ENCODE assay signal across 13 mouse cellular contexts in genomic region chr9:105693056-105693455, GRCm38 (mm10). TPM values are rescaled to one million over a fixed set of nuclear protein-coding genes. Genes with fewer than 3 reads are reported as not detected.
DNase-seq lines count a peak whose midpoint lies in the region; ATAC-seq and TF ChIP-seq lines count a peak whose summit lies in the region.
"Had no signal": no experiment of that assay in that cellular context is flagged by ENCODE, and none has a peak within 500 bp of the region (broad histone marks: within the 10 kb centered on the region; RNA-seq: fewer than 3 reads in every experiment).

No protein-coding gene starts in this region.

- TF ChIP-seq CTCF in cortical plate, adult 2 months (IDR thresholded peaks at IDR 0.05; ENCODE audit: extremely low read depth, insufficient read depth, low read length): no peak
- TF ChIP-seq CTCF in olfactory bulb, adult 2 months (IDR thresholded peaks at IDR 0.05; ENCODE audit: insufficient read depth, low read depth, low read length): no peak

- H3K27me3 ChIP-seq in hindbrain, embryonic 15.5 days: no peaks in the 10 kb centered on the region
- H3K27me3 ChIP-seq in hindbrain, embryonic 14.5 days (ENCODE audit: control insufficient read depth, insufficient read depth, low read length): no peaks in the 10 kb centered on the region
- H3K27me3 ChIP-seq in midbrain, embryonic 15.5 days (replicated peaks): no peaks in the 10 kb centered on the region
- no peaks in the 10 kb centered on the region for H3K27me3 ChIP-seq in midbrain, embryonic 10.5 days (ENCODE audit: low read depth, poor library complexity, severe bottlenecking)
- H3K27me3 ChIP-seq: Patski; stomach, embryonic 15.5 days had no signal

- H3K9ac ChIP-seq in hindbrain, embryonic 15.5 days: no peak overlapping the region
- no peak overlapping the region for H3K9ac ChIP-seq in hindbrain, embryonic 14.5 days
- no peak overlapping the region for H3K9ac ChIP-seq in midbrain, embryonic 15.5 days
- H3K9ac ChIP-seq: liver, embryonic 14.5 days; stomach, embryonic 15.5 days had no signal

- DNase-seq in hindbrain, embryonic 14.5 days (ENCODE audit: low spot score): no peak
- DNase-seq in midbrain, embryonic 10.5 days (ENCODE audit: low spot score): no peak
- DNase-seq in spleen, postnatal 4 days (ENCODE audit: low spot score in 2 of 2): no peak
- DNase-seq in T-cell, adult 2 months (ENCODE audit: low spot score): no peak

- H3K4me3 ChIP-seq in hindbrain, embryonic 15.5 days: no peak overlapping the region
- H3K4me3 ChIP-seq in hindbrain, embryonic 14.5 days (replicated peaks; ENCODE audit: low read length): no peak overlapping the region
- H3K4me3 ChIP-seq in midbrain, embryonic 15.5 days: no peak overlapping the region
- H3K4me3 ChIP-seq in midbrain, embryonic 10.5 days: no peak overlapping the region
- H3K4me3 ChIP-seq in cortical plate, adult 2 months (ENCODE audit: insufficient read depth, low read length): no peak overlapping the region
- no peak overlapping the region for H3K4me3 ChIP-seq in olfactory bulb, adult 2 months (ENCODE audit: insufficient read depth, low read depth, low read length)
- H3K4me3 ChIP-seq: stomach, embryonic 15.5 days had no signal

- 78% methylated on average over 9 of the region's 9 CpGs for WGBS in hindbrain, embryonic 15.5 days
- 87% methylated on average over 9 of the region's 9 CpGs for WGBS in hindbrain, embryonic 14.5 days
- 69% methylated on average over 9 of the region's 9 CpGs for WGBS in midbrain, embryonic 15.5 days
- 91% methylated on average over 9 of the region's 9 CpGs for WGBS in midbrain, embryonic 10.5 days
- WGBS in olfactory bulb, adult 2 months: 55% methylated on average over 9 of the region's 9 CpGs

- peaks cover 5% of the 10 kb centered on the region for H3K36me3 ChIP-seq in hindbrain, embryonic 15.5 days
- H3K36me3 ChIP-seq in hindbrain, embryonic 14.5 days (replicated peaks; ENCODE audit: control insufficient read depth, insufficient read depth): peaks cover 9% of the 10 kb centered on the region
- no peaks in the 10 kb centered on the region for H3K36me3 ChIP-seq in midbrain, embryonic 15.5 days (replicated peaks)
- peaks cover 8% of the 10 kb centered on the region for H3K36me3 ChIP-seq in midbrain, embryonic 10.5 days
- H3K36me3 ChIP-seq: stomach, embryonic 15.5 days had no signal

- no peak overlapping the region for H3K4me2 ChIP-seq in hindbrain, embryonic 15.5 days
- H3K4me2 ChIP-seq in hindbrain, embryonic 14.5 days (replicated peaks): no peak overlapping the region
- no peak overlapping the region for H3K4me2 ChIP-seq in midbrain, embryonic 15.5 days
- H3K4me2 ChIP-seq: stomach, embryonic 15.5 days had no signal

- peak overlapping the region; percentile 10; the same call in 1 of the 2 replicates for H3K27ac ChIP-seq in hindbrain, embryonic 15.5 days (replicated peaks)
- no peak overlapping the region for H3K27ac ChIP-seq in hindbrain, embryonic 14.5 days
- H3K27ac ChIP-seq in midbrain, embryonic 15.5 days: peak overlapping the region; percentile 59; the same call in 1 of the 2 replicates
- no peak overlapping the region for H3K27ac ChIP-seq in midbrain, embryonic 10.5 days (replicated peaks)
- H3K27ac ChIP-seq in cortical plate, adult 2 months (ENCODE audit: insufficient read depth, low read length): peak overlapping the region; percentile 38
- peak overlapping the region; percentile 7; the same call in 1 of the 2 replicates for H3K27ac ChIP-seq in olfactory bulb, adult 2 months (ENCODE audit: insufficient read depth, low read depth, low read length)
- H3K27ac ChIP-seq: kidney, postnatal 0 days; liver, embryonic 14.5 days; stomach, embryonic 15.5 days had no signal

- no peak for ATAC-seq in hindbrain, embryonic 15.5 days (ENCODE audit: low FRiP score, low read depth)
- no peak for ATAC-seq in hindbrain, embryonic 14.5 days (ENCODE audit: low FRiP score)
- no peak for ATAC-seq in midbrain, embryonic 15.5 days (replicated peaks)
- ATAC-seq: activated CD4-positive, CD25-positive, alpha-beta regulatory T cell, adult 4 months; Patski had no signal

- H3K9me3 ChIP-seq in hindbrain, embryonic 15.5 days: no peaks in the 10 kb centered on the region
- H3K9me3 ChIP-seq in hindbrain, embryonic 14.5 days (ENCODE audit: control insufficient read depth, low read length): no peaks in the 10 kb centered on the region
- H3K9me3 ChIP-seq in midbrain, embryonic 15.5 days: no peaks in the 10 kb centered on the region
- H3K9me3 ChIP-seq in midbrain, embryonic 10.5 days (replicated peaks): no peaks in the 10 kb centered on the region
- H3K9me3 ChIP-seq: stomach, embryonic 15.5 days had no signal

- no peak for TF ChIP-seq POLR2A in cortical plate, adult 2 months (IDR thresholded peaks at IDR 0.05; ENCODE audit: extremely low read depth, insufficient read depth, low read length)
- TF ChIP-seq POLR2A in olfactory bulb, adult 2 months (IDR thresholded peaks at IDR 0.05; ENCODE audit: insufficient read depth, low read depth, low read length): no peak

- 0 out of 2 replicates have a peak, but pooled peaks cover 7% of the 10 kb centered on the region for H3K4me1 ChIP-seq in hindbrain, embryonic 15.5 days (replicated peaks)
- no peaks in the 10 kb centered on the region for H3K4me1 ChIP-seq in hindbrain, embryonic 14.5 days (replicated peaks; ENCODE audit: control insufficient read depth, insufficient read depth, low read length)
- peaks cover 15% of the 10 kb centered on the region for H3K4me1 ChIP-seq in midbrain, embryonic 15.5 days
- H3K4me1 ChIP-seq in midbrain, embryonic 10.5 days: peaks cover 5% of the 10 kb centered on the region; the same call in 1 of the 2 replicates
- H3K4me1 ChIP-seq in cortical plate, adult 2 months (ENCODE audit: control insufficient read depth, insufficient read depth, low read length): peaks cover 5% of the 10 kb centered on the region; the same call in 1 of the 2 replicates
- H3K4me1 ChIP-seq in olfactory bulb, adult 2 months (ENCODE audit: control insufficient read depth, insufficient read depth, low read length): peaks cover 18% of the 10 kb centered on the region

RNA-seq across cellular contexts. Expression of gene Pik3r4, which starts 50.3 kb away (rescaled TPM):
- 16.3 and 18.0 TPM in 2 replicates for polyA plus RNA-seq in hindbrain, embryonic 15.5 days (2015; fragmentation: Nextera tagmentation; extraction: Ambion mirVana)
- 19.7 and 20.5 TPM in 2 replicates for polyA plus RNA-seq in hindbrain, embryonic 14.5 days (2014; fragmentation: Nextera tagmentation; extraction: Ambion mirVana)
- 18.5 and 18.8 TPM in 2 replicates for polyA plus RNA-seq in midbrain, embryonic 15.5 days (2015; fragmentation: Nextera tagmentation; extraction: Ambion mirVana)
- 23.9 and 24.0 TPM in 2 replicates for polyA plus RNA-seq in midbrain, embryonic 10.5 days (2016; fragmentation: Nextera tagmentation; extraction: Ambion mirVana)
- polyA plus RNA-seq in cortical plate, adult 2 months (2012; rRNA removed): 25.3 and 26.3 TPM in 2 replicates
- not detected in 2 replicates for polyA plus RNA-seq in olfactory bulb, adult 2 months (2012; ENCODE audit: insufficient read depth, insufficient read length, low replicate concordance, missing spikeins)

Comparison
In these comparisons a context has a peak if more than half of its experiments do, and no peak if none do; other contexts are left out.
1. H3K27ac ChIP-seq: peak in hindbrain, embryonic 15.5 days (single experiment), midbrain, embryonic 15.5 days (single experiment), cortical plate, adult 2 months (single experiment) and olfactory bulb, adult 2 months (single experiment); none in hindbrain, embryonic 14.5 days (single experiment) and midbrain, embryonic 10.5 days (single experiment).